Mouse (Mus musculus): Measurements from ENCODE around the gene Gsdma. TPM values are rescaled to one million over a fixed set of nuclear protein-coding genes. Genes with fewer than 3 reads are reported as not detected.
A peak's percentile ranks its signal among the peaks of the same experiment; 100 is the strongest.
"Not testable (repeated sequence)": the region's sequence is repeated elsewhere in the genome, so short reads cannot be mapped to it uniquely, and the experiment has no call there.

Gene Gsdma
- polyA plus RNA-seq, 1 experiment from 2014 or later = 0.06 TPM

GRCm38 (mm10) chr11:98708282-98708956 lies 44.3 kb downstream of the Gsdma start:
- no peaks in the 10 kb centered on the region for H3K27me3 ChIP-seq
- in situ Hi-C loops (cut with MboI; ENCODE audit: low pct_unique_long_range_greater_than_20kb) = loop anchor here (10.0 kb wide), 1 partner anchor 226 kb away; no protein-coding TSS in a partner anchor
- ChIA-PET CTCF (interaction anchor here (0.9 to 5.7 kb wide), 6 partner anchors 9 to 78 kb away, joined by 3 to 85 read pairs (median 6); partner anchors contain the start of gene Csf3), POLR2A (interaction anchor here (0.6 to 1.3 kb wide), 6 partner anchors 9 to 99 kb away, joined by 3 to 6 read pairs (median 3); partner anchors contain the start of gene Nr1d1)
- no peak for TF ChIP-seq CTCF (IDR thresholded peaks at IDR 0.05)
- no peak for DNase-seq (ENCODE audit: low read depth, low spot score)
- no peak for ATAC-seq

GRCm38 (mm10) chr11:98709001-98709741 lies 45.0 kb downstream of the Gsdma start:
- H3K27me3 ChIP-seq = no peaks in the 10 kb centered on the region
- peak; percentile 40 for ATAC-seq
- TF ChIP-seq CTCF (IDR thresholded peaks at IDR 0.05) = no peak
- peak; percentile 81 for DNase-seq (ENCODE audit: low read depth, low spot score)
- ChIA-PET CTCF (interaction anchor here (1.0 to 5.7 kb wide), 7 partner anchors 9 to 78 kb away, joined by 3 to 85 read pairs (median 7); partner anchors contain the start of gene Csf3), POLR2A (interaction anchor here (0.6 to 1.1 kb wide), 2 partner anchors 10 to 99 kb away, joined by 3 to 6 read pairs; no protein-coding TSS in a partner anchor)
- in situ Hi-C loops (cut with MboI; ENCODE audit: low pct_unique_long_range_greater_than_20kb) = loop anchor here (10.0 kb wide), 1 partner anchor 226 kb away; no protein-coding TSS in a partner anchor

GRCm38 (mm10) chr11:98710416-98711045 lies 46.4 kb downstream of the Gsdma start:
- DNase-seq (ENCODE audit: low read depth, low spot score) (no peak), ATAC-seq (no peak)
- in situ Hi-C loops (cut with MboI; ENCODE audit: low pct_unique_long_range_greater_than_20kb) = no loop called here
- ChIA-PET POLR2A (interaction anchor here (1.1 to 1.2 kb wide), 3 partner anchors 10 to 79 kb away, joined by 3 to 4 read pairs (median 4); no protein-coding TSS in a partner anchor), CTCF (interaction anchor here (0.7 to 5.7 kb wide), 12 partner anchors 9 to 119 kb away, joined by 3 to 85 read pairs (median 6); partner anchors contain the start of gene Csf3)
- H3K27me3 ChIP-seq = no peaks in the 10 kb centered on the region
- TF ChIP-seq CTCF (IDR thresholded peaks at IDR 0.05) = no peak

- H3K27me3 ChIP-seq = no peaks in the 10 kb centered on the region
- ChIA-PET CTCF (interaction anchor here (0.7 to 5.7 kb wide), 11 partner anchors 9 to 119 kb away, joined by 3 to 85 read pairs (median 6); partner anchors contain the start of gene Csf3), POLR2A (interaction anchor here (1.1 kb wide), 1 partner anchor 11 kb away, joined by 3 read pairs; no protein-coding TSS in a partner anchor)
- in situ Hi-C loops (cut with MboI; ENCODE audit: low pct_unique_long_range_greater_than_20kb) = no loop called here
- ATAC-seq = no peak
- no peak for DNase-seq (ENCODE audit: low read depth, low spot score)
- no peak for TF ChIP-seq CTCF (IDR thresholded peaks at IDR 0.05)
Measured at GRCm38 (mm10) chr11:98711046-98711434, 46.9 kb downstream of the Gsdma start.

- CTCF ChIA-PET = interaction anchor here (1.2 to 5.7 kb wide), 7 partner anchors 8 to 75 kb away, joined by 4 to 85 read pairs (median 6); partner anchors contain the start of gene Csf3
- POLR2A ChIA-PET; DNase-seq (ENCODE audit: low read depth, low spot score); in situ Hi-C loops (cut with MboI; ENCODE audit: low pct_unique_long_range_greater_than_20kb); H3K27me3 ChIP-seq; ATAC-seq: not testable (repeated sequence)
Measured at GRCm38 (mm10) chr11:98712009-98712408, 47.9 kb downstream of the Gsdma start.

- ATAC-seq (no peak), DNase-seq (ENCODE audit: low read depth, low spot score) (no peak)
- TF ChIP-seq CTCF (IDR thresholded peaks at IDR 0.05) = no peak
- no peaks in the 10 kb centered on the region for H3K27me3 ChIP-seq
- ChIA-PET CTCF (interaction anchor here (0.7 to 5.7 kb wide), 3 partner anchors 14 to 129 kb away, joined by 3 to 85 read pairs (median 41); partner anchors contain the start of gene Csf3), POLR2A (no interaction called here)
- in situ Hi-C loops (cut with MboI; ENCODE audit: low pct_unique_long_range_greater_than_20kb) = no loop called here
Measured at GRCm38 (mm10) chr11:98713703-98714102, 49.6 kb downstream of the Gsdma start.

GRCm38 (mm10) chr11:98715946-98716345 lies 51.8 kb downstream of the Gsdma start:
- ChIA-PET CTCF (interaction anchor here (1.2 to 1.7 kb wide), 2 partner anchors 10 to 71 kb away, joined by 4 read pairs; no protein-coding TSS in a partner anchor), POLR2A (interaction anchor here (0.5 kb wide), 1 partner anchor 35 kb away, joined by 3 read pairs; no protein-coding TSS in a partner anchor)
- DNase-seq (ENCODE audit: low read depth, low spot score) (no peak), ATAC-seq (no peak)
- in situ Hi-C loops (cut with MboI; ENCODE audit: low pct_unique_long_range_greater_than_20kb) = no loop called here
- no peaks in the 10 kb centered on the region for H3K27me3 ChIP-seq
- no peak for TF ChIP-seq CTCF (IDR thresholded peaks at IDR 0.05)

GRCm38 (mm10) chr11:98717904-98718303 lies 53.8 kb downstream of the Gsdma start:
- CTCF ChIA-PET = interaction anchor here (1.3 to 5.3 kb wide), 10 partner anchors 7 to 70 kb away, joined by 4 to 41 read pairs (median 6); partner anchors contain the start of genes Csf3 and Thra
- H3K27me3 ChIP-seq = no peaks in the 10 kb centered on the region
- POLR2A ChIA-PET = interaction anchor here (0.6 to 0.9 kb wide), 2 partner anchors 19 to 557 kb away, joined by 3 to 5 read pairs; no protein-coding TSS in a partner anchor
- DNase-seq (ENCODE audit: low read depth, low spot score) (no peak), ATAC-seq (no peak)
- peak; percentile 90 for TF ChIP-seq CTCF (IDR thresholded peaks at IDR 0.05)
- in situ Hi-C loops (cut with MboI; ENCODE audit: low pct_unique_long_range_greater_than_20kb) = no loop called here

GRCm38 (mm10) chr11:98720756-98721155 lies 56.6 kb downstream of the Gsdma start:
- ChIA-PET CTCF (interaction anchor here (0.6 to 5.3 kb wide), 4 partner anchors 9 to 67 kb away, joined by 3 to 41 read pairs (median 12); partner anchors contain the start of gene Med24), POLR2A (interaction anchor here (0.5 to 0.6 kb wide), 2 partner anchors 21 to 220 kb away, joined by 3 to 4 read pairs; no protein-coding TSS in a partner anchor)
- no peaks in the 10 kb centered on the region for H3K27me3 ChIP-seq
- in situ Hi-C loops (cut with MboI; ENCODE audit: low pct_unique_long_range_greater_than_20kb) = no loop called here
- ATAC-seq (no peak), DNase-seq (ENCODE audit: low read depth, low spot score) (no peak)
- TF ChIP-seq CTCF (IDR thresholded peaks at IDR 0.05) = no peak

Measured in Patski (cell line).